Mouse (Mus musculus) heart, adult 8-10 months (tissue): ENCODE results near the gene Il15ra. TPM values are rescaled to one million over a fixed set of nuclear protein-coding genes. Genes with fewer than 3 reads are reported as not detected.
"Not testable (repeated sequence)": the region's sequence is repeated elsewhere in the genome, so short reads cannot be mapped to it uniquely, and the experiment has no call there.

ENCODE experiments used
- DNase-seq: peaks from one replicate; pipeline ENCODE4 v3.0.0; 2022; ENCODE audit warnings: low spot score
- total RNA-seq, 4 experiments: library from RNA; stranded (reverse); gene quantifications; 2 replicates each; pipeline ENCODE4 v1.2.4; 2022

Gene Il15ra
- total RNA-seq, 4 experiments from 2014 or later: 26.0 to 33.2 (median 30.6) TPM

- DNase-seq: peak; percentile 19
Measured at GRCm38 (mm10) chr2:11708538-11708937, 3.4 kb downstream of the Il15ra start.

GRCm38 (mm10) chr2:11710101-11710500 is 5.0 kb downstream of the Il15ra start:
- DNase-seq: not testable (repeated sequence)

GRCm38 (mm10) chr2:11712483-11712990 is 7.4 kb downstream of the Il15ra start:
- peak; percentile 36 for DNase-seq

- DNase-seq: no peak
Measured at GRCm38 (mm10) chr2:11713021-11713420, 7.9 kb downstream of the Il15ra start.

GRCm38 (mm10) chr2:11714535-11714934 is 9.4 kb downstream of the Il15ra start:
- no peak for DNase-seq

- no peak for DNase-seq
Measured at GRCm38 (mm10) chr2:11718573-11718972, 13.5 kb downstream of the Il15ra start.

- no peak for DNase-seq
Measured at GRCm38 (mm10) chr2:11722564-11722963, 17.5 kb downstream of the Il15ra start.

GRCm38 (mm10) chr2:11727574-11727973 is 22.5 kb downstream of the Il15ra start:
- DNase-seq: no peak

GRCm38 (mm10) chr2:11729091-11729490 is 24.0 kb downstream of the Il15ra start:
- no peak for DNase-seq

GRCm38 (mm10) chr2:11732978-11733377 is 27.9 kb downstream of the Il15ra start:
- no peak for DNase-seq

- no peak for DNase-seq
Measured at GRCm38 (mm10) chr2:11735853-11736252, 30.8 kb downstream of the Il15ra start.

GRCm38 (mm10) chr2:11738794-11739193 is 33.7 kb downstream of the Il15ra start:
- DNase-seq: no peak

GRCm38 (mm10) chr2:11739516-11740051 is 34.5 kb downstream of the Il15ra start:
- no peak for DNase-seq

- DNase-seq: no peak
Measured at GRCm38 (mm10) chr2:11762541-11762940, 57.5 kb downstream of the Il15ra start.

GRCm38 (mm10) chr2:11765694-11766093 is 60.6 kb downstream of the Il15ra start:
- peak; percentile 25 for DNase-seq

GRCm38 (mm10) chr2:11766485-11767160 is 61.5 kb downstream of the Il15ra start:
- DNase-seq: no peak

- no peak for DNase-seq
Measured at GRCm38 (mm10) chr2:11767161-11767545, 62.1 kb downstream of the Il15ra start.

- no peak for DNase-seq
Measured at GRCm38 (mm10) chr2:11771701-11772100, 66.6 kb downstream of the Il15ra start.

- DNase-seq: no peak
Measured at GRCm38 (mm10) chr2:11772401-11772800, 67.3 kb downstream of the Il15ra start.

GRCm38 (mm10) chr2:11774426-11774825 is 69.3 kb downstream of the Il15ra start:
- no peak for DNase-seq

- no peak for DNase-seq
Measured at GRCm38 (mm10) chr2:11775121-11775520, 70.0 kb downstream of the Il15ra start.

GRCm38 (mm10) chr2:11776415-11776814 is 71.3 kb downstream of the Il15ra start:
- no peak for DNase-seq
